Mouse (Mus musculus) heart, embryonic 12.5 days (tissue): ENCODE measurements around the gene Ccl7. TPM values are rescaled to one million over a fixed set of nuclear protein-coding genes. Genes with fewer than 3 reads are reported as not detected.

Experiments used
- ATAC-seq: fragments of 200-750 bp; cut with Nextera tagmentation; 2 replicates; pipeline ENCODE4 v1.8.0; 2017; ENCODE audit warnings: moderate TSS enrichment, moderate library complexity; ENCODE audit not compliant: insufficient number of reproducible peaks, low FRiP score
- H3K27ac ChIP-seq: fragments of 300-500 bp; sonication (generic); 2 replicates; pipeline ENCODE4 v1.5.1; 2016; ENCODE audit warnings: mild to moderate bottlenecking, moderate library complexity; ENCODE audit not compliant: poor library complexity, severe bottlenecking
- H3K27me3 ChIP-seq: fragments of 300-500 bp; sonication (generic); replicated peaks from 2 replicates; pipeline ENCODE4 v1.6.1; 2016; ENCODE audit warnings: mild to moderate bottlenecking, moderate library complexity
- H3K36me3 ChIP-seq: fragments of 300-500 bp; sonication (generic); 2 replicates; pipeline ENCODE4 v1.6.1; 2016; ENCODE audit warnings: mild to moderate bottlenecking, moderate library complexity
- H3K4me1 ChIP-seq: fragments of 300-500 bp; sonication (generic); replicated peaks from 2 replicates; pipeline ENCODE4 v1.6.1; 2016; ENCODE audit warnings: mild to moderate bottlenecking
- H3K4me2 ChIP-seq: fragments of 300-500 bp; sonication (generic); 2 replicates; pipeline ENCODE4 v1.6.1; 2016; ENCODE audit warnings: mild to moderate bottlenecking, moderate library complexity
- H3K4me3 ChIP-seq: fragments of 300-500 bp; sonication (generic); 2 replicates; pipeline ENCODE4 v1.5.1; 2016; ENCODE audit warnings: mild to moderate bottlenecking
- H3K9ac ChIP-seq: fragments of 300-500 bp; sonication (generic); 2 replicates; pipeline ENCODE4 v1.6.1; 2016; ENCODE audit warnings: mild to moderate bottlenecking, moderate library complexity
- H3K9me3 ChIP-seq: fragments of 300-500 bp; sonication (generic); replicated peaks from 2 replicates; pipeline ENCODE4 v1.6.1; 2016; ENCODE audit warnings: mild to moderate bottlenecking, moderate library complexity
- WGBS: fragments of 180-500 bp; shearing (Covaris S2); methylation state at CpG from one replicate; pipeline ENCODE4 v1.1.7; 2016; 5-methylcytosine and 5-hydroxymethylcytosine counted together
- polyA plus RNA-seq: library from polyadenylated mRNA; unstranded; fragments of >200 nt; fragmentation: Nextera tagmentation; extraction: Ambion mirVana; gene quantifications from 2 replicates; pipeline ENCODE4 v1.2.1, GENCODE M21; 2016

Ccl7 gene
- polyA plus RNA-seq, 1 experiment from 2014 or later = 2.6 TPM

GRCm38 (mm10) chr11:82035356-82035755 is 10.2 kb upstream of the Ccl7 start, which contains the start of gene Ccl2:
TSS of gene Ccl2 (plus strand) at chr11:82035571.
- H3K4me1 ChIP-seq = peaks cover 43% of the 10 kb centered on the region
- H3K4me3 ChIP-seq = no peak within 1 kb of the TSS
- H3K27ac ChIP-seq = 0 out of 2 replicates have a peak within 1 kb of the TSS, but pooled peaks have one; percentile 3
- WGBS = 27% methylated on average over 5 of the region's 5 CpGs
- no peaks in the 10 kb centered on the region for H3K36me3 ChIP-seq
- ATAC-seq = peak; percentile 69
- no peaks in the 10 kb centered on the region for H3K9me3 ChIP-seq
- no peak within 1 kb of the TSS for H3K9ac ChIP-seq
- H3K4me2 ChIP-seq = no peak within 1 kb of the TSS
- H3K27me3 ChIP-seq = no peaks in the 10 kb centered on the region

DNA sequence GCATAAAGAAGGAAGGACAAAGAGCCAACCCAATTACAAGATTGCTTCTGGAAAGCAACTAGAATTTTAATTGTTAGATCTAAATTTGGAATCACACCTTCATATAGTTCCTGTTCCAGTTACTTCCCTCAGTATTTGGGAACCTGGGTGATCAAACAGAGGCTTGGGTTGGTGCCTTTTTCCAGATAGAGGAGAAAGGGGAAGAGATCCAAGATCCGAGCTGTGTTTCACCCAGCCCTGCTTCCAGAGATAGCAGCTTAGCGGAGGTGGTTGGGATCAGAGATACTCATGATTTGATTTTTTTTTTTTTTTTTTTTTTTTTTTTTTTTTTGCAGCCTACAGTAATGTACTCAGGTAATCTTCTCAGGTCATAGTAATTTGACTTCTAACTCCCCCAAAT is 9.7 kb upstream of the Ccl7 start:
- Histone ChIP-seq H3K4me2 (no peak overlapping the region), H3K4me1 (peaks cover 43% of the 10 kb centered on the region), H3K9ac (no peak overlapping the region), H3K27ac (no peak overlapping the region), H3K4me3 (no peak overlapping the region), H3K9me3 (no peaks in the 10 kb centered on the region), H3K27me3 (no peaks in the 10 kb centered on the region), H3K36me3 (no peaks in the 10 kb centered on the region)
- 63% methylated on average over 2 of the region's 2 CpGs for WGBS
- no peak for ATAC-seq

DNA sequence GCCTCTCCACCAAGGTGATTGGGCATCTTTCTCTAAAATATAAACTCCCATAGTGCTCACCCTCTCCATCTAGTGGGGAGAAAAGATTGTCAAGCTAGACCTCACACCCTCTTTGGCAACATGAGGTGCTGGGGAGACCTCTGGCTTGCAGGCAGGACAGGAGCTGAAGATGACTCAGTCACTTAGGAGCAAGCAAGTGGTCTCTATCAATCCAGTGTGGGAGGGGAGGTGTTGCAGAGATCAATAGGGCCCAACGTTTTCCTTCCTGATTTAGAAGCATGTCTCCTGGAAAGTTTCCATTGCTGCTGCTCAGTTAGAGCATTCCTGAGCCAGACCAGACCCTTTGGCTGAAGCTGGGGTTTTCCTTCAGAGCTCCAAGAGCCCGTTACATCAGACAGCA is 7.0 kb upstream of the Ccl7 start, which contains the start of gene Gm17268:
Gene Gm17268, minus strand, starts transcription at position 28 of the 400 bp plus-strand sequence.
- Histone ChIP-seq H3K4me2 (no peak within 1 kb of the TSS), H3K9ac (no peak within 1 kb of the TSS), H3K36me3 (no peaks in the 10 kb centered on the region), H3K27me3 (no peaks in the 10 kb centered on the region), H3K9me3 (no peaks in the 10 kb centered on the region), H3K27ac (peak within 1 kb of the TSS; percentile 16; the same call in 1 of the 2 replicates), H3K4me1 (peaks cover 25% of the 10 kb centered on the region), H3K4me3 (no peak within 1 kb of the TSS)
- ATAC-seq = 0 out of 2 replicates have a peak, but pooled peaks have one; percentile 10
- 14% methylated on average over 2 of the region's 2 CpGs for whole genome bisulfite sequencing

DNA sequence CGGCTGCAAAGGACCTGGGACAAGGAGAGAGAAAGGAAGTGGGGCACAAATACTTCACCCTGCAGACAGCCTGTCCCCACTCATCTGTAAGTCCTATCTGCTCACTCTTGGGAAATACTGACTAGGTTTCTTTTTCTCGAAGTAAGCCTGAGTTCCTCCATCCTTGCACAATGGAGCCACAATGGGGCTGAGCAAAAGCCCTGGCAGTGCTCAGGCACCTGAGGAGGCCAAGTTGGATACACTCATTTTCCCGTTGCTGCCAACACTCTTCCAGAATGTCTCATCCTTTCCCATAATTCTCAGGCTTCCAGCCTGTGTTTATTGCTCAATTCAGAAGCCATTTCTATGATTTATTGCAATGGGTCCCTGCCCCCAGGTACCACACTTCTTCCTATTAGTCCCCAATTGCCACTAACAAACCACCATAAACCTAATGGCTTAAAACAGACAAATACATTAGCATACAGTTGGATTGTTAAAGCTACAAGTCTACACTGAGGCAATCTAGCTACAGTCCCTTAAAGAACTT is 6.3 kb upstream of the Ccl7 start:
- Histone ChIP-seq H3K9ac (no peak overlapping the region), H3K27me3 (no peaks in the 10 kb centered on the region), H3K36me3 (no peaks in the 10 kb centered on the region), H3K4me3 (no peak overlapping the region), H3K4me1 (peaks cover 24% of the 10 kb centered on the region), H3K9me3 (no peaks in the 10 kb centered on the region), H3K4me2 (no peak overlapping the region), H3K27ac (peak overlapping the region; percentile 16; the same call in 1 of the 2 replicates)
- no peak for ATAC-seq
- WGBS = 50% methylated on average over 3 of the region's 3 CpGs

GRCm38 (mm10) chr11:82041671-82042080 is 3.8 kb upstream of the Ccl7 start:
- Histone ChIP-seq H3K4me2 (no peak overlapping the region), H3K9me3 (no peaks in the 10 kb centered on the region), H3K27ac (no peak overlapping the region), H3K4me1 (peaks cover 17% of the 10 kb centered on the region), H3K9ac (no peak overlapping the region), H3K4me3 (no peak overlapping the region), H3K36me3 (no peaks in the 10 kb centered on the region), H3K27me3 (no peaks in the 10 kb centered on the region)
- ATAC-seq = no peak
- WGBS = 61% methylated on average over 4 of the region's 4 CpGs

DNA sequence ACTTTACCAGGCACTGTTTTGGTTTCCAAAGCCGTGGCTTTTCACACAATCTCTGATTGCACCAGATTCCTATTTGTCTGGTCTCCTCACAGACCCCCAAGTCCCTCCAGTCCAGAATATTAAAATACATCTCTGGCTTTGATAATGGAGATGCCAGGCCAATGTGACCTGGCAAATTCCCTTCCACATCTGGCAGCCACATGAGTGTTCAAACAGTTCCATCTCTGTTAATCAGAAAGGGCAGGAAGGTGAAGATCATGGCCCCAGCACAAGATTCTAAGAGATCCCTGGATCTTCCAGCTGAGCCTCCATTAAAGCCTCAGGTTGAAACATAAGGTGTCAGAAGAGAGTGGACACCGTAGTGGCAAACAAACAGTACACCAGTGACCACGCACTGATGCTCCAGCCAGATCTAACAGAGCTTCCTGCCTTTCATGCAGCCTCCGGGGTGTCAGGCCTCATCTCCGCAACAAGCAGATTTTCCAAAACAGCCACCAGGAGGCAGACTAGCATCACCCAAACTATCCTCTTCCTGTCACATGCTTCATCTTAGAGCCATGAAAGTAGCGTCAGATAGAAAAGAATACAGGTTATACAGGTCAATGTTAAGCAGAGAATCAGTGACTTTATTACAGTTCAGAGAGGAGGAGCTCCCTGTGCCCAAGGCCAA is 2.4 kb downstream of the Ccl7 start:
- Histone ChIP-seq H3K36me3 (no peaks in the 10 kb centered on the region), H3K4me2 (no peak overlapping the region), H3K4me1 (peaks cover 3% of the 10 kb centered on the region; the same call in 1 of the 2 replicates), H3K27ac (no peak overlapping the region), H3K9me3 (no peaks in the 10 kb centered on the region), H3K27me3 (no peaks in the 10 kb centered on the region), H3K4me3 (no peak overlapping the region), H3K9ac (no peak overlapping the region)
- ATAC-seq = no peak
- 42% methylated on average over 6 of the region's 6 CpGs for WGBS

DNA sequence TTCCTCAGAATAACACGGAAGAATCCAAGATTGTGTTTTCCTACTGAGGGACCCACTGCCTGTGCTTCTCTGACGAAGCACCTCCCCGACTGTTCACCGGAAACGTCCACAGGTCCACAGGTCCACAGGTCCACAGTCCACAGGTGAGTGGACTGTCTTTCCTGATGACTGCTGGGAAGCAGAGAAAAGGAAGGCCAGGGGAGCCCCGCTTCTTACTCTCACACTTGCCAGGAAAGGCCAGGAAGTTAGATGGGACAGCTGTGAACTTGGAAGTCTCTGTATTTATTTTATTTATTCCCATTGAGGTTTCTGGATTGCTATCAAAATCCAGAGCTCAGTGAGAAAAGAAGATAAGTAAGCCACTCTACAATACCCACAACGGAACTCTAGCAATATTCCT is 8.3 kb downstream of the Ccl7 start:
- Histone ChIP-seq H3K9me3 (no peaks in the 10 kb centered on the region), H3K4me2 (no peak overlapping the region), H3K36me3 (no peaks in the 10 kb centered on the region), H3K4me3 (no peak overlapping the region), H3K27me3 (no peaks in the 10 kb centered on the region; the same call in 1 of the 2 replicates), H3K4me1 (no peaks in the 10 kb centered on the region), H3K9ac (no peak overlapping the region), H3K27ac (no peak overlapping the region)
- 78% methylated on average over 7 of the region's 7 CpGs for WGBS
- no peak for ATAC-seq

- Histone ChIP-seq H3K27me3 (no peaks in the 10 kb centered on the region; the same call in 1 of the 2 replicates), H3K4me1 (no peaks in the 10 kb centered on the region), H3K9ac (no peak within 1 kb of the TSS), H3K4me3 (no peak within 1 kb of the TSS), H3K27ac (no peak within 1 kb of the TSS), H3K36me3 (no peaks in the 10 kb centered on the region), H3K9me3 (no peaks in the 10 kb centered on the region), H3K4me2 (no peak within 1 kb of the TSS)
- 67% methylated on average over 6 of the region's 6 CpGs for WGBS
- ATAC-seq = no peak
Measured at GRCm38 (mm10) chr11:82057646-82058045, 12.1 kb downstream of the Ccl7 start, which contains the start of gene Ccl11. TSS of gene Ccl11 (plus strand) at chr11:82057823.

GRCm38 (mm10) chr11:82062226-82062625 is 16.7 kb downstream of the Ccl7 start:
- no peak overlapping the region for H3K27ac ChIP-seq
- 67% methylated on average over 3 of the region's 3 CpGs for WGBS
- ATAC-seq = no peak

GRCm38 (mm10) chr11:82063454-82063853 is 17.9 kb downstream of the Ccl7 start:
- Histone ChIP-seq H3K4me3 (no peak overlapping the region), H3K27me3 (no peaks in the 10 kb centered on the region), H3K9ac (no peak overlapping the region), H3K4me1 (no peaks in the 10 kb centered on the region), H3K36me3 (no peaks in the 10 kb centered on the region), H3K9me3 (no peaks in the 10 kb centered on the region), H3K27ac (no peak overlapping the region), H3K4me2 (no peak overlapping the region)
- 65% methylated on average over 2 of the region's 2 CpGs for WGBS
- no peak for ATAC-seq

More at GRCm38 (mm10) chr11:82062226-82062625, 16.7 kb downstream of the Ccl7 start:
- H3K27me3 ChIP-seq = no peaks in the 10 kb centered on the region; the same call in 1 of the 2 replicates
- no peaks in the 10 kb centered on the region for H3K36me3 ChIP-seq
- H3K9me3 ChIP-seq = no peaks in the 10 kb centered on the region
- H3K4me3 ChIP-seq = no peak overlapping the region
- H3K9ac ChIP-seq = no peak overlapping the region
- H3K4me1 ChIP-seq = no peaks in the 10 kb centered on the region
- H3K4me2 ChIP-seq = no peak overlapping the region

DNA sequence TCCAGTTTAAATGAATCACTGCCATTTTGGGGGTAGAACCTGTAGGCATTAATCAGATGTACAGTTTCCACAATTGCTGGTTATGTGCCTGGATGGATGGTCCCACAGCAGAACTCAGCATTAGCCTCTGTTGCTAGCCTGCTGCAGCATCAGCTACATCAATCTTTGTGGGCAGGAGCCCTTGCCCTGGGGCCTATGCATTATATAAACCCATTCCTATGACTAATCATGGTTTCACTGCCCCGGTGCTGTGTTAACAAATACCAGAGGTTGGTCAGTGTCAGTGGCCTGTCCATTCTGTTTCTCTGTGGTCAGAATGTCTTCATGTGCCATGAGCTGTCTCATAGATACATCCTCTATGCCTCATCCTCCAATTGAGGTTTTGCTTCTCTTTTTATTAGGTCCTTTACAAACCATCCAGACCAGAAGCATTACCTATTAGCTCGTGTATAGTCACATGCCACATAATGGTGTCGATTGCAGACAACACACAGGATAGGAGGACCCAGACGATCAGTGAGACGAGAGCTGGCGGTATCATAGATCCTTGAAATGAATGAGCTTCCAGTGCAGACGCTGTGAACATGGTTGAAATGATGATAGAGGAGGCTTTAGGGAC is 21.6 kb downstream of the Ccl7 start:
- WGBS = 68% methylated on average over 7 of the region's 7 CpGs
- H3K9ac ChIP-seq = no peak overlapping the region
- no peak for ATAC-seq

More for the DNA sequence above, 21.6 kb downstream of the Ccl7 start:
- Histone ChIP-seq H3K4me3 (no peak overlapping the region), H3K27ac (no peak overlapping the region), H3K27me3 (no peaks in the 10 kb centered on the region), H3K36me3 (no peaks in the 10 kb centered on the region), H3K4me2 (no peak overlapping the region), H3K9me3 (no peaks in the 10 kb centered on the region), H3K4me1 (no peaks in the 10 kb centered on the region)
